ENCODE assay signal across 20 mouse cellular contexts in genomic region chr13:72061659-72062058, GRCm38 (mm10).
DNase-seq lines count a peak whose midpoint lies in the region; ATAC-seq lines count a peak whose summit lies in the region.
"Had no signal": no experiment of that assay in that cellular context is flagged by ENCODE, and none has a peak within 500 bp of the region (broad histone marks: within the 10 kb centered on the region; RNA-seq: fewer than 3 reads in every experiment).

No protein-coding gene starts in this region.

- H3K27ac ChIP-seq in forebrain, embryonic 16.5 days (ENCODE audit: low read length), result no peak overlapping the region
- H3K27ac ChIP-seq in forebrain, embryonic 10.5 days, result no peak overlapping the region
- H3K27ac ChIP-seq in midbrain, embryonic 10.5 days (replicated peaks), result peak overlapping the region; percentile 23; the same call in 1 of the 2 replicates
- no peak overlapping the region for H3K27ac ChIP-seq in midbrain, embryonic 15.5 days
- H3K27ac ChIP-seq in embryonic facial prominence, embryonic 10.5 days (replicated peaks), result no peak overlapping the region
- H3K27ac ChIP-seq in midbrain, embryonic 14.5 days (replicated peaks; ENCODE audit: low read depth, low read length), result 0 out of 2 replicates have a peak overlapping the region, but pooled peaks have one; percentile 1
- H3K27ac ChIP-seq: stomach, embryonic 15.5 days had no signal

- H3K4me3 ChIP-seq in forebrain, embryonic 16.5 days (replicated peaks; ENCODE audit: low read length), result no peak overlapping the region
- H3K4me3 ChIP-seq in forebrain, embryonic 10.5 days, result no peak overlapping the region
- H3K4me3 ChIP-seq in midbrain, embryonic 10.5 days, result no peak overlapping the region
- no peak overlapping the region for H3K4me3 ChIP-seq in midbrain, embryonic 15.5 days
- no peak overlapping the region for H3K4me3 ChIP-seq in embryonic facial prominence, embryonic 10.5 days
- no peak overlapping the region for H3K4me3 ChIP-seq in midbrain, embryonic 14.5 days (replicated peaks; ENCODE audit: low read depth, low read length)
- H3K4me3 ChIP-seq: heart, embryonic 12.5 days; stomach, embryonic 15.5 days had no signal

- ATAC-seq in forebrain, embryonic 16.5 days, result 0 out of 2 replicates have a peak, but pooled peaks have one; percentile 50
- ATAC-seq in midbrain, embryonic 15.5 days (replicated peaks), result no peak
- peak; percentile 50; the same call in 1 of the 2 replicates for ATAC-seq in midbrain, embryonic 14.5 days (ENCODE audit: low FRiP score, low TSS enrichment)

- no peaks in the 10 kb centered on the region for H3K9me3 ChIP-seq in forebrain, embryonic 16.5 days (ENCODE audit: control insufficient read depth, low read length)
- H3K9me3 ChIP-seq in forebrain, embryonic 10.5 days, result no peaks in the 10 kb centered on the region
- no peaks in the 10 kb centered on the region for H3K9me3 ChIP-seq in midbrain, embryonic 10.5 days (replicated peaks)
- no peaks in the 10 kb centered on the region for H3K9me3 ChIP-seq in midbrain, embryonic 15.5 days
- H3K9me3 ChIP-seq in embryonic facial prominence, embryonic 10.5 days, result no peaks in the 10 kb centered on the region
- H3K9me3 ChIP-seq in midbrain, embryonic 14.5 days (ENCODE audit: control insufficient read depth, low read length), result no peaks in the 10 kb centered on the region
- H3K9me3 ChIP-seq: heart, embryonic 12.5 days; stomach, embryonic 15.5 days had no signal

- DNase-seq in forebrain, embryonic 10.5 days (ENCODE audit: extremely low spot score, low spot score), result no peak
- DNase-seq in midbrain, embryonic 10.5 days (ENCODE audit: low spot score), result peak; percentile 15
- DNase-seq in embryonic facial prominence, embryonic 10.5 days (ENCODE audit: low spot score), result peak; percentile 15
- peak; percentile 63 for DNase-seq in midbrain, embryonic 14.5 days
- no peak for DNase-seq in cerebellum, adult 9-11 months
- DNase-seq in kidney, adult 9 months, result no peak
- DNase-seq: adrenal gland, postnatal 36 days; B cell, adult 2 months; cerebellum, adult 2 months; heart, postnatal 14 days; kidney, adult 2 months; liver; lung, adult 18-20 months; lung, postnatal 36 days; thymus, adult 18-20 months; thymus, postnatal 4 days had no signal

- H3K4me2 ChIP-seq in forebrain, embryonic 16.5 days (ENCODE audit: low read length), result no peak overlapping the region
- no peak overlapping the region for H3K4me2 ChIP-seq in midbrain, embryonic 15.5 days
- no peak overlapping the region for H3K4me2 ChIP-seq in midbrain, embryonic 14.5 days (ENCODE audit: low read length)
- H3K4me2 ChIP-seq: heart, embryonic 12.5 days; stomach, embryonic 15.5 days had no signal

- H3K27me3 ChIP-seq in forebrain, embryonic 16.5 days (replicated peaks; ENCODE audit: control insufficient read depth, insufficient read depth, low read length), result no peaks in the 10 kb centered on the region
- H3K27me3 ChIP-seq in forebrain, embryonic 10.5 days (ENCODE audit: poor library complexity, severe bottlenecking), result peaks cover 29% of the 10 kb centered on the region; the same call in 1 of the 2 replicates
- H3K27me3 ChIP-seq in midbrain, embryonic 10.5 days (ENCODE audit: low read depth, poor library complexity, severe bottlenecking), result peaks cover 23% of the 10 kb centered on the region
- H3K27me3 ChIP-seq in midbrain, embryonic 15.5 days (replicated peaks), result no peaks in the 10 kb centered on the region
- peaks cover 9% of the 10 kb centered on the region; the same call in 1 of the 2 replicates for H3K27me3 ChIP-seq in embryonic facial prominence, embryonic 10.5 days (replicated peaks; ENCODE audit: low read depth, poor library complexity, severe bottlenecking)
- no peaks in the 10 kb centered on the region for H3K27me3 ChIP-seq in midbrain, embryonic 14.5 days (ENCODE audit: control insufficient read depth, insufficient read depth, low read length)
- H3K27me3 ChIP-seq: heart, embryonic 12.5 days; stomach, embryonic 15.5 days had no signal

- no peaks in the 10 kb centered on the region for H3K4me1 ChIP-seq in forebrain, embryonic 16.5 days (replicated peaks; ENCODE audit: control insufficient read depth, insufficient read depth, low read length)
- peaks cover 17% of the 10 kb centered on the region for H3K4me1 ChIP-seq in forebrain, embryonic 10.5 days
- H3K4me1 ChIP-seq in midbrain, embryonic 10.5 days, result peaks cover 41% of the 10 kb centered on the region
- peaks cover 9% of the 10 kb centered on the region; the same call in 1 of the 2 replicates for H3K4me1 ChIP-seq in midbrain, embryonic 15.5 days
- H3K4me1 ChIP-seq in embryonic facial prominence, embryonic 10.5 days, result peaks cover 22% of the 10 kb centered on the region
- H3K4me1 ChIP-seq in midbrain, embryonic 14.5 days (ENCODE audit: control insufficient read depth, insufficient read depth, low read length), result peaks cover 18% of the 10 kb centered on the region
- H3K4me1 ChIP-seq: heart, embryonic 12.5 days; stomach, embryonic 15.5 days had no signal

- no peaks in the 10 kb centered on the region for H3K36me3 ChIP-seq in forebrain, embryonic 16.5 days (ENCODE audit: control insufficient read depth, insufficient read depth)
- no peaks in the 10 kb centered on the region for H3K36me3 ChIP-seq in forebrain, embryonic 10.5 days (replicated peaks)
- H3K36me3 ChIP-seq in midbrain, embryonic 10.5 days, result no peaks in the 10 kb centered on the region
- H3K36me3 ChIP-seq in midbrain, embryonic 15.5 days (replicated peaks), result no peaks in the 10 kb centered on the region
- no peaks in the 10 kb centered on the region for H3K36me3 ChIP-seq in embryonic facial prominence, embryonic 10.5 days (replicated peaks)
- H3K36me3 ChIP-seq in midbrain, embryonic 14.5 days (ENCODE audit: control insufficient read depth, insufficient read depth, low read length), result no peaks in the 10 kb centered on the region
- H3K36me3 ChIP-seq: heart, embryonic 12.5 days; stomach, embryonic 15.5 days had no signal

- no peak overlapping the region for H3K9ac ChIP-seq in forebrain, embryonic 16.5 days (replicated peaks; ENCODE audit: low read depth, low read length)
- no peak overlapping the region for H3K9ac ChIP-seq in midbrain, embryonic 15.5 days
- no peak overlapping the region for H3K9ac ChIP-seq in midbrain, embryonic 14.5 days (replicated peaks; ENCODE audit: low read length)
- H3K9ac ChIP-seq: heart, embryonic 12.5 days; stomach, embryonic 15.5 days had no signal

- 20% methylated on average over 6 of the region's 6 CpGs for whole genome bisulfite sequencing in forebrain, embryonic 16.5 days
- WGBS in forebrain, embryonic 10.5 days, result 32% methylated on average over 6 of the region's 6 CpGs
- 44% methylated on average over 6 of the region's 6 CpGs for WGBS in midbrain, embryonic 10.5 days
- 19% methylated on average over 6 of the region's 6 CpGs for WGBS in midbrain, embryonic 15.5 days
- WGBS in embryonic facial prominence, embryonic 10.5 days, result 21% methylated on average over 6 of the region's 6 CpGs
- 15% methylated on average over 6 of the region's 6 CpGs for WGBS in midbrain, embryonic 14.5 days

Comparison
In these comparisons a context has a peak if more than half of its experiments do, and no peak if none do; other contexts are left out.
1. H3K27ac ChIP-seq: peak in midbrain, embryonic 10.5 days (single experiment) and midbrain, embryonic 14.5 days (single experiment); none in forebrain, embryonic 16.5 days (single experiment), forebrain, embryonic 10.5 days (single experiment), midbrain, embryonic 15.5 days (single experiment) and embryonic facial prominence, embryonic 10.5 days (single experiment).
2. DNase-seq: peak in midbrain, embryonic 10.5 days (single experiment), embryonic facial prominence, embryonic 10.5 days (single experiment) and midbrain, embryonic 14.5 days (single experiment); none in forebrain, embryonic 10.5 days (single experiment), cerebellum, adult 9-11 months (single experiment) and kidney, adult 9 months (single experiment).